Mouse (Mus musculus) hindbrain, embryonic 13.5 days (tissue): ENCODE measurements around the gene Crim1. TPM values are rescaled to one million over a fixed set of nuclear protein-coding genes. Genes with fewer than 3 reads are reported as not detected.

ENCODE experiments used
- ATAC-seq: fragments of 200-750 bp; cut with Nextera tagmentation; 2 replicates; pipeline ENCODE4 v1.8.0; 2017; ENCODE audit warnings: moderate TSS enrichment; ENCODE audit not compliant: low FRiP score
- H3K27ac ChIP-seq: fragments of 300-500 bp; sonication (generic); 2 replicates; pipeline ENCODE4 v1.5.1; 2015; ENCODE audit warnings: inconsistent platforms, mild to moderate bottlenecking, moderate library complexity
- H3K27me3 ChIP-seq: fragments of 300-500 bp; sonication (generic); 2 replicates; pipeline ENCODE4 v1.6.1; 2015; ENCODE audit warnings: mild to moderate bottlenecking, inconsistent platforms
- H3K36me3 ChIP-seq: fragments of 300-500 bp; sonication (generic); 2 replicates; pipeline ENCODE4 v1.6.1; 2015; ENCODE audit warnings: mild to moderate bottlenecking, inconsistent platforms
- H3K4me1 ChIP-seq: fragments of 300-500 bp; sonication (generic); replicated peaks from 2 replicates; pipeline ENCODE4 v1.6.1; 2015; ENCODE audit warnings: inconsistent platforms
- H3K4me2 ChIP-seq: fragments of 300-500 bp; sonication (generic); 2 replicates; pipeline ENCODE4 v1.6.1; 2015; ENCODE audit warnings: inconsistent platforms, mild to moderate bottlenecking, moderate library complexity
- H3K4me3 ChIP-seq: fragments of 300-500 bp; sonication (generic); 2 replicates; pipeline ENCODE4 v1.5.1; 2015; ENCODE audit warnings: mild to moderate bottlenecking, inconsistent platforms
- H3K9ac ChIP-seq: fragments of 300-500 bp; sonication (generic); 2 replicates; pipeline ENCODE4 v1.6.1; 2015; ENCODE audit warnings: mild to moderate bottlenecking, inconsistent platforms
- H3K9me3 ChIP-seq: fragments of 300-500 bp; sonication (generic); 2 replicates; pipeline ENCODE4 v1.6.1; 2016; ENCODE audit warnings: inconsistent platforms
- WGBS: fragments of 180-500 bp; shearing (Covaris S2); methylation state at CpG from one replicate; pipeline ENCODE4 v1.1.7; 2015; 5-methylcytosine and 5-hydroxymethylcytosine counted together
- polyA plus RNA-seq: library from polyadenylated mRNA; unstranded; fragments of >200 nt; fragmentation: Nextera tagmentation; extraction: Ambion mirVana; gene quantifications from 2 replicates; pipeline ENCODE4 v1.2.1, GENCODE M21; 2015

Crim1 gene
- polyA plus RNA-seq, 1 experiment from 2014 or later = 10.4 TPM

DNA sequence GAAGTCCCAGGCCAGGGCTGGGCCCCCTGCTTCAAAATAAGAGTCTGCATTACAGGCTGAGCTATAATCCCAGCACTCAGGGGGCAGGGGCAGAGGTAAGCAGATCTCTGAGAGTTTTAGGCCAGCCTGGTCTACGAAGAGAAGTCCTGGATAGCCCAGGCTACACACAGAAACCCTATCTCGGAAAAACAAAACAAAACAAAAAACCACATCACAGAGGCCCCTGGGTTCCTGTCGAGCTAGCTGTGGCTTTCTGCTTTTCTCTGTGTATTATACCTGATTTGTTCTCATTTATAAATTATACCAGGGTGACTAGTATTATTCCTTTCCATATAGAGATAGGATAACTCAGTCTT is 152.4 kb downstream of the Crim1 start:
- Histone ChIP-seq H3K9ac (no peak overlapping the region), H3K27ac (no peak overlapping the region), H3K4me3 (no peak overlapping the region), H3K27me3 (no peaks in the 10 kb centered on the region), H3K4me1 (peaks cover 46% of the 10 kb centered on the region), H3K9me3 (no peaks in the 10 kb centered on the region), H3K4me2 (no peak overlapping the region), H3K36me3 (peaks cover 13% of the 10 kb centered on the region)
- ATAC-seq = no peak
- 86% methylated on average over 3 of the region's 3 CpGs for WGBS

- no peak for ATAC-seq
Observed at GRCm38 (mm10) chr17:78354411-78354810, 154.4 kb downstream of the Crim1 start.

DNA sequence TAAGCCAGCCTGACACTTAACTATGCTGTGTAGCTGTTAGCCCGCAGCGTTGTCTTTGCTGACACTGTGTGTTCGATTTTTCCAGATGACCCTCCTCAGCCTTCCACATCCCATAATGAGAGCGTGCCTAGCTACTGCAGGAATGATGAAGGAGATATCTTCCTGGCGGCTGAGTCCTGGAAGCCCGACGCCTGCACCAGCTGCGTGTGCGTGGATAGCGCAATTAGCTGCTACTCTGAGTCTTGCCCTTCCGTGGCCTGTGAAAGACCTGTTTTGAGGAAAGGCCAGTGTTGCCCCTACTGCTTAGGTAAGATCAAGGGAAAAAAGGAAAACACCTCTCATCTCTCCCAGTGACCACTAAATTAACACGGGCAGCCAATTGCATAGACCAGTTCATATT is 154.8 kb downstream of the Crim1 start:
- Histone ChIP-seq H3K27ac (peak overlapping the region; percentile 71), H3K4me1 (peaks cover 53% of the 10 kb centered on the region), H3K4me2 (no peak overlapping the region), H3K9ac (no peak overlapping the region), H3K36me3 (peaks cover 7% of the 10 kb centered on the region), H3K27me3 (no peaks in the 10 kb centered on the region), H3K9me3 (no peaks in the 10 kb centered on the region), H3K4me3 (no peak overlapping the region)
- WGBS = 54% methylated on average over 12 of the region's 12 CpGs
- peak; percentile 29; the same call in 1 of the 2 replicates for ATAC-seq

More at GRCm38 (mm10) chr17:78354411-78354810, 154.4 kb downstream of the Crim1 start:
- Histone ChIP-seq H3K36me3 (peaks cover 7% of the 10 kb centered on the region), H3K4me2 (no peak overlapping the region), H3K4me3 (no peak overlapping the region), H3K9me3 (no peaks in the 10 kb centered on the region), H3K4me1 (peaks cover 56% of the 10 kb centered on the region), H3K27ac (peak overlapping the region; percentile 70), H3K27me3 (no peaks in the 10 kb centered on the region), H3K9ac (no peak overlapping the region)
- WGBS = 89% methylated on average over 2 of the region's 2 CpGs

DNA sequence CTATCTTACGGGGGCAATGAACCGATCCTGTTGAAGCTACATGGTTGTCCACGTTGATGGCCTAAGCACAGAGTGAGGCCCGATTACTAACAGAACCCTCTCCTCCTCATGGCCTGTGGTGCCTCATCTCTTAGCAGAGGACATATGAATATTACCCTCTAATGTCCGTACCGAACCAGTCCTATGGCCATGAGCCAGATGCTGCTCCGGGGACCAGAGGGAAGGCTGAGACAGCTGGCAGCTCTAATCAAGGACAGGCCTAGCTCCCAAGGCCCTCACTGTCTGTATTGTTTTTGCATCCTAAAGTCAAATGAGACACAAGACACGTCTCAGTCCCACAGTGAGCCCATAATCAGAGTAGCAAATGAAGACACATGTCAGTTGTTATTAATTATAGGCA is 155.6 kb downstream of the Crim1 start:
- peak overlapping the region; percentile 71 for H3K27ac ChIP-seq
- no peak overlapping the region for H3K4me2 ChIP-seq
- H3K27me3 ChIP-seq = no peaks in the 10 kb centered on the region
- no peaks in the 10 kb centered on the region for H3K9me3 ChIP-seq
- H3K4me3 ChIP-seq = no peak overlapping the region
- peak; percentile 37; the same call in 1 of the 2 replicates for ATAC-seq
- 59% methylated on average over 8 of the region's 8 CpGs for WGBS
- H3K36me3 ChIP-seq = peaks cover 6% of the 10 kb centered on the region
- no peak overlapping the region for H3K9ac ChIP-seq
- peaks cover 49% of the 10 kb centered on the region for H3K4me1 ChIP-seq

GRCm38 (mm10) chr17:78357753-78358152 is 157.7 kb downstream of the Crim1 start:
- ATAC-seq = no peak
- H3K36me3 ChIP-seq = peaks cover 2% of the 10 kb centered on the region; the same call in 1 of the 2 replicates
- no peak overlapping the region for H3K4me3 ChIP-seq
- H3K9me3 ChIP-seq = no peaks in the 10 kb centered on the region
- H3K9ac ChIP-seq = no peak overlapping the region
- no peak overlapping the region for H3K4me2 ChIP-seq
- peaks cover 49% of the 10 kb centered on the region for H3K4me1 ChIP-seq
- WGBS = 62% methylated on average over 4 of the region's 4 CpGs
- H3K27ac ChIP-seq = no peak overlapping the region
- no peaks in the 10 kb centered on the region for H3K27me3 ChIP-seq

GRCm38 (mm10) chr17:78358251-78358726 is 158.2 kb downstream of the Crim1 start:
- H3K9me3 ChIP-seq = no peaks in the 10 kb centered on the region
- H3K27ac ChIP-seq = peak overlapping the region; percentile 52
- WGBS = 58% methylated on average over 7 of the region's 7 CpGs
- H3K4me1 ChIP-seq = peaks cover 47% of the 10 kb centered on the region
- H3K4me2 ChIP-seq = no peak overlapping the region
- H3K4me3 ChIP-seq = no peak overlapping the region
- no peak overlapping the region for H3K9ac ChIP-seq
- no peaks in the 10 kb centered on the region for H3K27me3 ChIP-seq
- peaks cover 2% of the 10 kb centered on the region; the same call in 1 of the 2 replicates for H3K36me3 ChIP-seq
- peak; percentile 44 for ATAC-seq

GRCm38 (mm10) chr17:78361939-78362728 is 162.1 kb downstream of the Crim1 start:
- H3K4me3 ChIP-seq = no peak overlapping the region
- H3K4me1 ChIP-seq = peaks cover 13% of the 10 kb centered on the region
- peaks cover 6% of the 10 kb centered on the region for H3K36me3 ChIP-seq
- no peak overlapping the region for H3K9ac ChIP-seq
- no peaks in the 10 kb centered on the region for H3K27me3 ChIP-seq
- H3K4me2 ChIP-seq = no peak overlapping the region
- no peak for ATAC-seq
- 0 out of 2 replicates have a peak overlapping the region, but pooled peaks have one; percentile 3 for H3K27ac ChIP-seq
- 86% methylated on average over 13 of the region's 13 CpGs for WGBS
- no peaks in the 10 kb centered on the region for H3K9me3 ChIP-seq

DNA sequence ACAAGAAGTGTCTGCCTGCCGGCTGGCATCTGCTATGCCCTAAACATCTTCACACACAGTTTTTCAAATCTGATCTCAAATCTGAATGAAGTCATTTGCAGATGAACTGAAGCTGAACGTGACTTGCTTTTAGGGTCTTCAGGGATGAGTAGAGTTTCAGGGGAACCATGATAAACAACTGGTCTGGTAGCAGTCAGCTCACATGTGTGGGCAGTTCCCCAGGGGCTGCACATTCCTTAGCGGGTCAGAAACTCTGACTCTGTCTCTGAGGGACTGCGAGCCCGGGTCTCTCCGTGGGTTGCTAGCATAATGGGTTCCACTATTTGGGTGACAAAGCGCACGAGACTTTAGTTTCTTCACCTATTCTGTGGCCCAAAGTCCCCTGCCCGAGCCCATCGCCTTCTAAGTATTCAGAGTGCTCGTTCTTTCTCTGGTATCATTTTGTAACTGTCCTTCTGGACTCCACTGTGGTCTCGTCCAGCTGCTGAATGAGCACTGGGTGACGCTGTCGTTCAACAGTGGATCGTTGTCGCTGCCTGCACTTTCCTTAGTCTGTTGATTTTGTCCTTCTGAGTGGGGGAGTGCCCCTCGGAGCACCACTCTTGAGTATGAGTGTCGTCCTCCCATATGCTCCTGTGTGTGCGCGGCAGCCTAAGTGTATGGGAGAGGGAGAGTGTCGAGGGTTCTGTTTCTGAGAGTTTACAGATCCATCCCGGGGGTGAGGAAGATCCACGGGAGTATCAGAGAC is 164.7 kb downstream of the Crim1 start:
- 89% methylated on average over 23 of the region's 23 CpGs for WGBS
- no peaks in the 10 kb centered on the region for H3K9me3 ChIP-seq
- no peak overlapping the region for H3K4me3 ChIP-seq
- H3K4me2 ChIP-seq = no peak overlapping the region
- H3K9ac ChIP-seq = no peak overlapping the region
- H3K27ac ChIP-seq = no peak overlapping the region
- H3K36me3 ChIP-seq = peaks cover 32% of the 10 kb centered on the region
- H3K27me3 ChIP-seq = no peaks in the 10 kb centered on the region
- ATAC-seq = no peak
- H3K4me1 ChIP-seq = no peaks in the 10 kb centered on the region

DNA sequence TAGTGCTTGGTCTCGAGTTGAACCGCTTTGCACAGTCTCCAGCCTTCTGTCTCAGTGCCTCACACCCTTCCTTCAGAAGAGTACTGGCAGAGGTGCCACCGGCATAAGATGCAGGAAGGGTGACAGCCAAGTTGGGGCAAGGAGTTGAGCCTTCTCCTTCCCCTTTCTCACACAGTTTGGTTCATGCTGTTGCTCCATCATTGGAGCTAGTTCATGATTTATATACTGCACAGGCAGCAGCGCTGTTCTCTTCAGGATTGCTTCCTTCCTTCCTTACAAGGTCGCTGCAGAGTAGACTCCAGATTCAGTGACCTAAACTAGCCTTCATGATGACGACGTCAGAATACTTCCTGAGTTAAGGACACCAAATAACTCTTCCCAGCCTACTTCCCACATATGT is 166.0 kb downstream of the Crim1 start:
- H3K9ac ChIP-seq = no peak overlapping the region
- H3K4me1 ChIP-seq = no peaks in the 10 kb centered on the region
- WGBS = 96% methylated on average over 7 of the region's 7 CpGs
- no peak overlapping the region for H3K4me2 ChIP-seq
- no peaks in the 10 kb centered on the region for H3K27me3 ChIP-seq
- H3K27ac ChIP-seq = no peak overlapping the region
- peaks cover 41% of the 10 kb centered on the region for H3K36me3 ChIP-seq
- no peak overlapping the region for H3K4me3 ChIP-seq
- H3K9me3 ChIP-seq = no peaks in the 10 kb centered on the region
- ATAC-seq = no peak

DNA sequence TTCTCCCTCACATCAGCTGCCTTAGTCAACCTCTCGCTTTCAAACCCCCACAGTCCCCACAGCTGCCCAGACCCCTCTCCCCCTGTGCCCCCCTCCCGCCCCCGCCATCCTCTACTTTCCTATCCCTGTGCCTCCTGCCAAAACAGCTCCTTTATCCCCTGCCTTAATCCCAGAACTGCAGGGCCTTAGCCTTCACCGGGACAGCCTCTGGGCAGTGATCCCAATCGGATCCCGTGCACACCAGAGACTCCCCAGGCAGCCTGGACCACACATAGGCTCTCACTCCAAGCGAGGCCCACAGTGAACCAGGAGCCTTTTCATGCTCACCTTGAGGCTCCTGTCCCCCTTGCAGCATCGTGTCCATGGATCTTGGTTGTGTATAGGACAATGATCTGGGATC is 168.4 kb downstream of the Crim1 start:
- peaks cover 47% of the 10 kb centered on the region for H3K36me3 ChIP-seq

GRCm38 (mm10) chr17:78370445-78370844 is 170.4 kb downstream of the Crim1 start:
- Histone ChIP-seq H3K9me3 (no peaks in the 10 kb centered on the region), H3K4me1 (no peaks in the 10 kb centered on the region), H3K27me3 (no peaks in the 10 kb centered on the region), H3K27ac (no peak overlapping the region), H3K4me3 (no peak overlapping the region), H3K36me3 (peaks cover 61% of the 10 kb centered on the region), H3K4me2 (no peak overlapping the region), H3K9ac (no peak overlapping the region)
- no peak for ATAC-seq
- 93% methylated on average over 1 of the region's 1 CpGs for WGBS

More for the DNA sequence above, 168.4 kb downstream of the Crim1 start:
- Histone ChIP-seq H3K9ac (no peak overlapping the region), H3K27ac (no peak overlapping the region), H3K27me3 (no peaks in the 10 kb centered on the region), H3K4me1 (no peaks in the 10 kb centered on the region), H3K9me3 (no peaks in the 10 kb centered on the region), H3K4me3 (no peak overlapping the region), H3K4me2 (no peak overlapping the region)
- ATAC-seq = no peak
- WGBS = 78% methylated on average over 8 of the region's 8 CpGs

GRCm38 (mm10) chr17:78373174-78373573 is 173.1 kb downstream of the Crim1 start:
- H3K4me1 ChIP-seq = no peaks in the 10 kb centered on the region
- H3K4me3 ChIP-seq = no peak overlapping the region
- no peak overlapping the region for H3K4me2 ChIP-seq
- no peaks in the 10 kb centered on the region for H3K9me3 ChIP-seq
- no peak for ATAC-seq
- H3K36me3 ChIP-seq = peaks cover 57% of the 10 kb centered on the region
- no peak overlapping the region for H3K27ac ChIP-seq
- WGBS = 96% methylated on average over 6 of the region's 6 CpGs
- no peaks in the 10 kb centered on the region for H3K27me3 ChIP-seq
- no peak overlapping the region for H3K9ac ChIP-seq
